Mouse (Mus musculus): ENCODE measurements around the gene Vhl. TPM values are rescaled to one million over a fixed set of nuclear protein-coding genes. Genes with fewer than 3 reads are reported as not detected.

The Vhl gene
- total and polyA plus RNA-seq, 3 experiments: 8.3 to 11.2 (median 8.6) TPM

DNA sequence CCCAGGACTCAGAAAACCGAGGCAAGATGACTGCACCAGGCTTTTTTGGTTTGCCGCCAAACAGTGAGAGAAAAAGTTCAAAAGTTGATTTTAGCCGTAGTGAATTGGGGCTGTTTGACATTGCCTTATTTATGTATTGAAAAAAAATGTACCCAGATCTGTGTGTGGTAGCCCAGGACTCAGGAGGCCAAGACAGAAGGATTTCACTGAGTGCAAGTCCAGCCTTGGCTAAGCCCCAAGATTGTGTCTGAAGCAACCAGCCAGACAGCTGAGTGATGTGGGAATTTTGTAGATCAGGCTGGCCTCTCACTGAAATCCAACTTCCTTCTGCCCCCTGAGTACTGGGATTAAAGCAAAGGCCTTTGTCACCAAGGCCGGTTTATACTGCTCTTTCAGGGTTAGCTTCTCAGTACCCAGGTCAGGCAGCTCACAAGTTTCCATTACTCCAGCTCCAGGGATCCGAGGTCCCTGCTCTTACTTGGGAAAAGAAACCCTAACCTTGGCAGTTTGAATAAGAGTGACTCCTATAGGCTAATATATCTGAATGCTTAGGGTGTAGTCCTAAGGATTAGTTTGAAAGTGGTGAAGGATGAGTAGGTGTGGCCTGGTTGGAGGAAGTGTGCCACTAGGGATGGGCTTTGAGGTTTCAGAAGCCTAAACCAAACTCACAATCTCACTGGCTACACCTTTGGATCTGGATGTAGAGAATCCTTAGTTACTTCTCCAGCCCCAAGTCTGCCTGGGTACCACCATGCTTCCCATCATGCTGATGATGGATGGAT, 1.4 kb downstream of the Vhl start:
- Histone ChIP-seq H3K4me1 (ENCODE audit: control insufficient read depth, insufficient read depth, low read length) (peaks cover 5% of the 10 kb centered on the region), H3K27ac (no peak overlapping the region; the same call in 1 of the 2 replicates), H3K27me3 (ENCODE audit: control insufficient read depth, insufficient read depth, low read length) (no peaks in the 10 kb centered on the region), H3K9ac (ENCODE audit: low read depth, low read length) (no peak overlapping the region), H3K4me3 (peak overlapping the region; percentile 91), H3K79me2 (replicated peaks; ENCODE audit: control insufficient read depth, insufficient read depth, low read length) (no peaks in the 10 kb centered on the region), H3K36me3 (ENCODE audit: control insufficient read depth, insufficient read depth, low read length) (no peaks in the 10 kb centered on the region)
- TF ChIP-seq CTCF (IDR thresholded peaks at IDR 0.05) (no peak), EP300 (IDR thresholded peaks at IDR 0.05; ENCODE audit: insufficient read depth, low read depth, low read length) (no peak), POLR2A (IDR thresholded peaks at IDR 0.05; ENCODE audit: insufficient read depth, low read depth, low read length) (no peak)
- DNase-seq: no peak
- WGBS: 54% methylated on average over 5 of the region's 5 CpGs
- intact Hi-C loops (cut with DNase I): loop anchor here (1.0 to 5.0 kb wide), 3 partner anchors 21 to 388 kb away; partner anchors contain the start of genes Brk1, Emc3, Fancd2 and Mtmr14

- intact Hi-C loops (cut with DNase I): loop anchor here (10.0 kb wide), 1 partner anchor 444 kb away; no protein-coding TSS in a partner anchor
- H3K36me3 ChIP-seq (ENCODE audit: control insufficient read depth, insufficient read depth, low read length): no peaks in the 10 kb centered on the region
- H3K9ac ChIP-seq (ENCODE audit: low read depth, low read length): no peak overlapping the region
- no peak overlapping the region for H3K27ac ChIP-seq
- TF ChIP-seq EP300 (IDR thresholded peaks at IDR 0.05; ENCODE audit: insufficient read depth, low read depth, low read length) (no peak), POLR2A (IDR thresholded peaks at IDR 0.05; ENCODE audit: insufficient read depth, low read depth, low read length) (no peak), CTCF (IDR thresholded peaks at IDR 0.05) (no peak)
- DNase-seq: no peak
- no peaks in the 10 kb centered on the region for H3K4me1 ChIP-seq (ENCODE audit: control insufficient read depth, insufficient read depth, low read length)
- no peaks in the 10 kb centered on the region for H3K79me2 ChIP-seq (replicated peaks; ENCODE audit: control insufficient read depth, insufficient read depth, low read length)
- H3K27me3 ChIP-seq (ENCODE audit: control insufficient read depth, insufficient read depth, low read length): no peaks in the 10 kb centered on the region
- WGBS: 63% methylated on average over 5 of the region's 5 CpGs
- no peak overlapping the region for H3K4me3 ChIP-seq
Measured at GRCm38 (mm10) chr6:113630322-113630721, 6.6 kb downstream of the Vhl start.

GRCm38 (mm10) chr6:113632863-113633262, 9.1 kb downstream of the Vhl start:
- no peaks in the 10 kb centered on the region for H3K36me3 ChIP-seq (ENCODE audit: control insufficient read depth, insufficient read depth, low read length)

DNA sequence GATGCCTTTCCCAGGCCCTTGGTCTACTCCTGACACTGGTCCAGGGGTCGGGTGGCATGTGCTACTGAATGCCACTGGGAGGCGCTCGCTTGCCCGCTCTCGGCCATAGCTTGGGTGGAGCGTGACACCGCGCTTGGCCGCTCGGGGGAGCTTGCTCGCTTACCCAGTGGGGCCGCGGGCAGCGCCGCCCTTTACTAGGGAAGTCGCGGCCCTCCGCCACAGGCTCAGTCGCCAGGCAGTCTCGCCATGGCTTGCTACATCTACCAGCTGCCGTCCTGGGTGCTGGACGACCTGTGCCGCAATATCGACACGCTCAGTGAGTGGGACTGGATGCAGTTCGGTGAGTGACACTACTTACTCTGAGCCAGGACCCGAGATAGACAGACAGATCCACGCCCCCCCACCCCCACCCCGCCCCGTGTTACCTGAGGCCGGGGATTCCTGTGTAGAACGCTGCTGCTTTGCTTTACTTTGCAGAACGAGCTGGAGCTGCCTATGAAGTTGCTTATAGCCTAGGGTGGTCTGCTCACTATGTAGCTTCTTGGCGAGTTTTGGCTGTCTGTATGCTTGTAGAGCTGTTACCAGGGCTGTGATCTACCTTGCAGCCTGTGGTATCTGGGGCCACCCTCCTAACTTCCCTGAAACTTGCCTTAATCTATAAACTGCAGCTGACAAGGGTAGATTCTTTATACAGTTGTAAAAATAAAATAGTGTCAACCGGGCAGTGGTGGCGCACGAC, 14.7 kb downstream of the Vhl start, which contains the start of gene Irak2:
Gene Irak2 (plus strand): TSS at position 166 of the 739 bp plus-strand sequence.
- peak; percentile 96 to 97 for DNase-seq
- H3K27me3 ChIP-seq (ENCODE audit: control insufficient read depth, insufficient read depth, low read length): no peaks in the 10 kb centered on the region
- H3K4me1 ChIP-seq (ENCODE audit: control insufficient read depth, insufficient read depth, low read length): peaks cover 7% of the 10 kb centered on the region
- 6% methylated on average over 37 of the region's 37 CpGs for WGBS
- peaks cover 1% of the 10 kb centered on the region; the same call in 1 of the 2 replicates for H3K79me2 ChIP-seq (replicated peaks; ENCODE audit: control insufficient read depth, insufficient read depth, low read length)
- H3K36me3 ChIP-seq (ENCODE audit: control insufficient read depth, insufficient read depth, low read length): no peaks in the 10 kb centered on the region
- TF ChIP-seq POLR2A (IDR thresholded peaks at IDR 0.05; ENCODE audit: insufficient read depth, low read depth, low read length) (peak; percentile 94), CTCF (IDR thresholded peaks at IDR 0.05) (no peak; the same call in none of the 2 replicates), EP300 (IDR thresholded peaks at IDR 0.05; ENCODE audit: insufficient read depth, low read depth, low read length) (peak; percentile 90; the same call in 1 of the 2 replicates)
- peak within 1 kb of the TSS; percentile 86 for H3K9ac ChIP-seq (ENCODE audit: low read depth, low read length)
- peak within 1 kb of the TSS; percentile 85 for H3K27ac ChIP-seq
- intact Hi-C loops (cut with DNase I): loop anchor here (1.0 to 10.0 kb wide), 5 partner anchors 20 to 436 kb away; no protein-coding TSS in a partner anchor
- peak within 1 kb of the TSS; percentile 80 for H3K4me3 ChIP-seq

More at GRCm38 (mm10) chr6:113632863-113633262, 9.1 kb downstream of the Vhl start:
- 89% methylated on average over 4 of the region's 4 CpGs for WGBS
- TF ChIP-seq EP300 (IDR thresholded peaks at IDR 0.05; ENCODE audit: insufficient read depth, low read depth, low read length) (no peak), CTCF (IDR thresholded peaks at IDR 0.05) (no peak), POLR2A (IDR thresholded peaks at IDR 0.05; ENCODE audit: insufficient read depth, low read depth, low read length) (no peak)
- no peaks in the 10 kb centered on the region for H3K27me3 ChIP-seq (ENCODE audit: control insufficient read depth, insufficient read depth, low read length)
- H3K4me3 ChIP-seq: no peak overlapping the region
- no peaks in the 10 kb centered on the region for H3K79me2 ChIP-seq (replicated peaks; ENCODE audit: control insufficient read depth, insufficient read depth, low read length)
- no peak overlapping the region for H3K27ac ChIP-seq
- intact Hi-C loops (cut with DNase I): loop anchor here (10.0 kb wide), 1 partner anchor 442 kb away; no protein-coding TSS in a partner anchor
- no peak overlapping the region for H3K9ac ChIP-seq (ENCODE audit: low read depth, low read length)
- DNase-seq: no peak
- no peaks in the 10 kb centered on the region for H3K4me1 ChIP-seq (ENCODE audit: control insufficient read depth, insufficient read depth, low read length)

GRCm38 (mm10) chr6:113639201-113639600, 15.4 kb downstream of the Vhl start:
- peak overlapping the region; percentile 80 for H3K4me3 ChIP-seq
- peaks cover 7% of the 10 kb centered on the region for H3K4me1 ChIP-seq (ENCODE audit: control insufficient read depth, insufficient read depth, low read length)
- intact Hi-C loops (cut with DNase I): loop anchor here (2.0 to 10.0 kb wide), 2 partner anchors 20 to 436 kb away; no protein-coding TSS in a partner anchor
- H3K36me3 ChIP-seq (ENCODE audit: control insufficient read depth, insufficient read depth, low read length): no peaks in the 10 kb centered on the region
- 79% methylated on average over 4 of the region's 4 CpGs for WGBS
- no peak for DNase-seq
- H3K79me2 ChIP-seq (replicated peaks; ENCODE audit: control insufficient read depth, insufficient read depth, low read length): peaks cover 1% of the 10 kb centered on the region; the same call in 1 of the 2 replicates
- peak overlapping the region; percentile 85 for H3K27ac ChIP-seq
- TF ChIP-seq EP300 (IDR thresholded peaks at IDR 0.05; ENCODE audit: insufficient read depth, low read depth, low read length) (no peak), CTCF (IDR thresholded peaks at IDR 0.05) (no peak), POLR2A (IDR thresholded peaks at IDR 0.05; ENCODE audit: insufficient read depth, low read depth, low read length) (no peak)
- H3K9ac ChIP-seq (ENCODE audit: low read depth, low read length): peak overlapping the region; percentile 36
- H3K27me3 ChIP-seq (ENCODE audit: control insufficient read depth, insufficient read depth, low read length): no peaks in the 10 kb centered on the region

All from heart, adult 2 months (tissue).